Mouse (Mus musculus) gonadal fat pad, adult 2 months (tissue): Measurements from ENCODE around the gene Map4k5. TPM values are rescaled to one million over a fixed set of nuclear protein-coding genes. Genes with fewer than 3 reads are reported as not detected.

ENCODE experiments used
- DNase-seq: peaks from one replicate; pipeline ENCODE4 v3.0.0-alpha.2; 2012; ENCODE audit warnings: low read depth
- polyA plus RNA-seq: library from polyadenylated mRNA; depleted of rRNA; stranded (reverse); fragments of >200 nt; gene quantifications from 2 replicates; pipeline ENCODE4 v1.2.3, GENCODE M21; 2012; rRNA removed

Gene Map4k5
- 6.3 and 9.4 TPM in 2 replicates for polyA plus RNA-seq

DNA sequence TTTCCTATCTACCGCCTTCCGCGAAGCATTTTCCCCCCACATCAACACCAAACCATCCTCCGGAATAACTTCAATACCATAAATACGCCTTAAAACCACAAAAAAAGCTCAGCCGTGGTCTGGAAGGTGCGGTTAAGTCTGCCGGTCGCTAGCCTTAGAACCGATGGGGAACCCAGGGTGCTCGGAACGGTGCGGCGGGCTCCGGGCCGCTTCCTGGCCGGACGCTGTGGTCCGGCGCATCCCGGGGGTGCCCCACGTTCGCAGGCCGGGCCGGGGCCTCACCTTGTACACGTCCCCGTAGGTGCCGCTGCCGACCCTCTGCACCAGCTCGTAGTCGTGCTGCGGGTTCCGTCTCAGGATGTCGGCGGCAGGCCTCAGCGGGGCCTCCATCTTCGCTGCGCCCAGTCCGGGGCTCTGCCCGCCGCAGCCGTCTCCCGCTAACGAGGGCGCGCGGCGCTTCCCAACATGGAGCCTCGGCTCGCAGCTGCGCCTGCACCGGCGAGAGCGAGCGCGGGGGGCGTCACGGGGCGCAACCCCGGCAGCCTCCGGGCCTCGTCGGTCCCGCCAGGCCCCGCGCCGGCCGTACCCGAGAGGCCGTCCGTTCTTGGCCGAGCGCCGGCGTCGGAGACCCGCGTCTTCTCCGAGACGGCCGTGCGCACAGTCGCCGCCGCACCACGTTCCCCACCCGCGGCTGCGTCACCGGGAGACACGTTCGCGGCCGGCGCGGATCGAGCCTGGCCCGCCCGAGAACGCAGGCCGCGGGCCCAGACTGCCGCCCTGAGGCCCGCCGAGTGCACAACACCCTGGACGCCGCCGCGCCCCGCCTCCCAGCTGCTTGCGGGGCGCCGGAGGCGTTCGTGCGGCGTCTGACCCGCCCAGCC lies at the start of gene Map4k5, which contains the start of gene Atl1:
Gene Map4k5, minus strand, starts transcription at position 830 of the 881 bp plus-strand sequence.
Gene Atl1, plus strand, starts transcription at position 244 of the 881 bp plus-strand sequence.
- DNase-seq, result no peak

DNA sequence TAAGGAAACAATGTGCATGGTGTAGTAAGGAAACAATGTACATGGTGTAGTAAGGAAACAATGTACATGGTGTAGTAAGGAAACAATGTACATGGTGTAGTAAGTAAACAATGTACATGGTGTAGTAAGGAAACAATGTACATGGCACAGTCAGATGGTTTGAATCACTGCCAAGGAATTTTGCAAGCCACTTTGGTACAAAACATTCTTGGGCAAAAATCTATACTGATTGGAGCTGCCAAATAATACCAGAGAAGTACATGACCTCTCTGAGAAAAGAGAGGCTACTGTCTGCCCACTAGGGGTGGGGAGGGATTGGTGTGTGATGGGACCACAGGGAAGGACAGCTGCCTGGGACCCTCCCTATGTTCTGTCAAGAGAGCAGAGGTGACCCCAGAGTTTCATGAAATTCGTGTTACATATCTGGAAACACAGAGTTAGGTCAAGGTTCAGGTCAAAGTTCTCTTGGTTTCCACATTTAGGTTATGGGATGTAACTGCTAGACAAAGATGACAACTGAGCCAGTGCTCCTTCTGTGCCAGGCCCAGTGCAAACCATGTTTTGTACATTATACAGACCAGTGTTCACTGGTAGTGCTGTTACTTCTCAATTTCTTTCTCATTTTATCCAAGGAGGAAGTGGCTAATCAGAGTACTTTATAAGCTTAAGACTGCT lies 48.8 kb upstream of the Map4k5 start:
- no peak for DNase-seq

DNA sequence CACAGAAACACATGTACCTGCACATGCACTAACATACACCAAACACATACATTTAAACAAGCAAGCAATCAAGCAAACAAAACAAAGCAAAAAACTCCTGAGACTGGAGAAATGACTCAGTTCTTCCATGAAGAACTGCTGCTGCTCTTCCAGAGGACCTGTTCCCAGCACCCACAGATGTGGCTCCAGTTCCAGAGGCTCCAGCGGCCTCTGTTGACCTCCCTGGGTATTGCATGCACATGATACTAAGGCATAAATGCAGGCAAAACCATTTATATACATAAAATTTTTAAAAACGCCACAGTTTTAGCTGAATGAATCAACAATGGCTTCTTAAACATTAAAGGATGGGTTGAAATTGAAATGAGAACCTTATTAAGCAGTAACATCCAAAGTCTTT lies 46.3 kb upstream of the Map4k5 start:
- no peak for DNase-seq

DNA sequence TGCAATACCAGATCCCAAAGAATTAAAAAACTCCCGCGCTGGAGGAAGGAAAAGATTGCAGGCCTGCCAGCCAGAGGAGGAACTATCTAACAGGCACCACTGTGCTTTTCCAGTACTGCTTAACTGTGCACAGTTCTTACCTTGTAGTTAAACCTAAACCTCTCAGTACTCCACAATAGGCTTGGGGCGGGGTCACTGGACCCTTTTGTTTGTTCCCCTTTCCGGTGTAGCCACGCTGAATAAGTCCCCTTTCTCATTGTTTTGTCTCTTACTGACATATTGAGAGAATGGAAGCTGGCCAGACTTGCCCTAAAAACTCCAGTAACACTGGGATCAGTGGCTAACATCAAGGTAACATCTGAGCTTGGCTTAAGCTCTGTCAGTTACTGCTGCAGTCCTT lies 44.7 kb upstream of the Map4k5 start:
- no peak for DNase-seq

DNA sequence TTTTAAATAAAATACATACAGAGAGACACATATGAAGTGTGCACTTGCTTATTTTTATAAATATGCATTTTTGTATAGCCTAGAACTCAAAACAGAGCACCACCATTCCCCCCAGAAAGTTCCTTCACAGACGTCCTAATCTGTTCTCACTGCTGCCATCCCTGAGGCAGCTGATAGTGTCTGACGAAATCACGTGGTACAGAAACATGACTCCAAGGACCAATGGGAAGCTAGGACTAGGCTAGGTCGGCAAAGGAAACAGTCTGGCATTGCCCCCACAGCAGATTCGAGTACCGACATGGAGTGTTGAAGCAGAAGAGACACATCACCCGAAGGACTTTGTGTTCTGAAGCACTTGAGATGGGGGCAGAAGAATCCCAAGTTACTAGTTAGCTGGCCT lies 33.7 kb upstream of the Map4k5 start:
- DNase-seq, result no peak

DNA sequence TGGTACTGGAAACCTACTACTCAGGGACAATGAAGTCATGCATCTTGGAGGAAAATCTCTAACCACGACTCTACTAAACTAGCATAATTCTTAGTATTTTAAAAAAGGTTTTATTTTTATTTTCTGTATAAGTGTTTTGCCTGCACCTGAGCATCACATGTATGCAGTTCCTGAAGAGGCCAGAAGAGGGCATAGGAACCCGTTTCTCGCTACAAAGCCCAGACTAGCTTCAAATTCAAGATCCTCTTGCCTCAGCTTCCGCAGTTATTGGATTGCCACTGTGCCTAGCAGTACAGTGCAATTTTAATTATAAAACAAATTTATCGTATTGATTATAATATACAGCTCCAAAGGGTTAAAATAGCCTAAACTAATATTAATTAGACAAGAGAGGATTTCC lies 31.0 kb upstream of the Map4k5 start:
- no peak for DNase-seq

DNA sequence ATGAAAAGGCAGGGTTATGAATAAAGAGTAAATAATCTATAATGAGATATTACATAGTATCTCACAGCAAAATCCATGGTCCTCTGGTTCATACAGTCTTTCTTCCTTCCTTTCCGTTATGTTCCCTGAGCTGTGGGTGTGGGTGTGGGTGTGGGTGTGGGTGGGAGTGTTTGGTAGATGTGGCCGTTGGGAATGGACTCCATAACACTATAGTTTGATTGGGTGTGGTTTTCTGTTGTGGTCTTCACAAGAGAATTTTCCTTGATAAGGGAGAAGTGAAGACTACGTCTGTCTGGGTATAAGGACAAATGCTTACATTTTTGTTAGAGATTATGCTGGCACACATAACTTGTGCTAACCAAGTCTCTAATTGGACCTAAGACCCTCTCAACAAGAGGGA lies 30.6 kb upstream of the Map4k5 start:
- DNase-seq, result no peak

DNA sequence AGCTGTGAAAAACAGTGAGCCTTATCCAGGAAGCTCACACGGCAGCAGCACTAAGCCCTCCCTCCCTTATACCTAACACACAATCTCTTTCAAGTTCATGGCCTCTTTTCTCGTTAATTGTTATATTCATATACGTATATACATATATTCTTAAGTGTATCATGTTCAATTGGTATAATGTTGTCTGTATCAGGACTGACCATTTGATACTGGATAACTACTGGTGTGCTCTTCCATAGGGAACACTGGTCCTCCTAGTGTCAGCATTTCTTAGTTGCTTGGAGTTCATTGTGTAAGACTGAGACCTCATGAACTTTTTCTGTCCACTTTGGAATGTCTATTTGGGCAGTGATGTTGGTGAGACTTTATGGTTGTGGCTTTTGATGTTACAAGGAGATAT lies 30.1 kb upstream of the Map4k5 start:
- DNase-seq, result no peak

DNA sequence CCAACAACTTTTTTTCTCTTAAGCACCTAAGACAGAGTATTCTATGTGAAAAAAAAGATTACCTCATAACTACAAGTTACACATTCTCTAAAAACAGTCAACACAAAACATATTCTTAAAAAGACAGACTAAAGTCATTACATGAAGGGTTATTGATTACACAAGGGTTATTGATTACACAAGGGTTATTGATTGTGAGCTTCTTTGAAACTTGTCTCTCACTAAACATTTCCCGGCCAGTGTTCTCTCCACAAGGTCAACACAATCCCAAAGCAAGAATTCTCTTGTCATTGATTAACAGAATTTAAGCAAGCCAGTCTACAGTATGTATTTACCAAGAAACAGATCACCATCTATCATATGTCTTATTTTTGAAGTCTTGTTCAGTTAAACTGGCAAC lies 29.1 kb upstream of the Map4k5 start:
- no peak for DNase-seq

DNA sequence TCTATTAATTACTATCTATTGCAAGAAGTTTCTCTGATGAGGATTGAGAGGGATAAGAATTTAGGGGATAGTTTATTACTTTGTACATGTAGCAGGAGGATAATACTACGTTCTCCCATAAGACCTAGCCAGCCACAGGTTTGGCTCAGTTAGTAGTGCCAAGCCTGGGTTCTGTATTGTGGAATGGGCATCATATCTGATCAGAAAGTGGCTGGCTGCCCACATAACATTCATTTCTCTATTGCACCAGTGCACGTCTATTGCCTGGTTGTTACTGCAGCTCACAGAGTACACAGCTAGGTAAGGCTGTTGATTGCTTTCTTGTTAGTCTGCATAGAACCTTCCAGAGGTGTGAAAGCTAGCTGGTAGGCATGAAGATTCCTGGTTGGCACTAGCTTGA lies 24.9 kb upstream of the Map4k5 start:
- DNase-seq, result no peak

DNA sequence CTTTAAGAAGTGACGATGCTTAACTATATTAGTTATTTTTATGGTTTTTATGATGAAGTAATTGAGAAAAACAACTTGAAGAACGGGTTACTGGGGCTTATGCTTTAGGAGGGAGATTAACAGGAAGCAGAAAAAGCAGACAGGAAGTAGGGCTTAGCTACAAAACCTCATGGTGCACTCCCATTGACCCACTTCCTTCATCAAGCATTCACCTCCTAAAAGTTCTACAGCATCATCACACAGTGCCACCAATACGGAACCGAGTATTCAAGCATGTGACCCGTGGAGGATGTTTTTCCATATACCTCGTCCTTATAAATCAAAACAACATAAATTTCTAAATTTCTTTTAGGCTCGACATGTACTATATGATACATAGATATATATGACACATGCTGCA lies 19.7 kb upstream of the Map4k5 start:
- DNase-seq, result no peak

DNA sequence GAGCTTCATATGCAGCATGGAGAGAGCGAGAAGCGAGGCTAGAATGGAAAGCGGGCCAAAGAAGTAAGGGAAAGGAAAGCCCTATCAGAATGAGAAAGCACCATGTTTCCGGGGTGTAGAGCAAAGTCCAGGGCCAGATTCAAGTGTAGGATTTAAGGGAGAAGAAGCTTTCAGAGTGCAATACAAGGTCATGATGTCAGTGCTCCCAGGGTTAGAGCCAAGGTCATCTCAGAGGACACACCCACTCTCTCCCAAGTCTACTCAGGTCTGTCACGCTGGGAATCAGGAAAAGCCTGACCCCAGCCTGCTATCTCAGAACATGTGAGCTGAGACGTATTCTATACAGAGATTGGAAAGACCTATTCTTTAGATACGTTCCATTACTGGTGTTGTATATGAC lies 18.9 kb upstream of the Map4k5 start:
- no peak for DNase-seq

DNA sequence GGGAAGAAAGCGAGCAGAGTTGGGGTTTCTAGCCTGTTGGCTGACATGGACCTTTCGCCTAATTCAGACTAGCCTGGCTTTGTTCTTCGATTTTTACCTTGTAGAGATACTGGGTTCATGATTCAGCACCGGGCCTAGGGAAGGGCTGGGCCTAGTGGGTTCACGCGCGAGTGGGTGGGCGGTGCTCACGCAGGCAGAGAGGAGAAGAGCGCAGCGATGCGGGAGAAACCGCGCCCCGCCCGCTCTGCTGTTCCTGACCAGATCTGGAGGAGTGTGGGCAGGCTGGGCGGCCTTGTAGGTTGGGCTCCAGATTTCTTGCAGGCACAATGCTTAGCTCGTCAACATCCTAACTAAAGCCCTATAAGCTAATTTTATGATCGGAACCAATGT lies 15.5 kb upstream of the Map4k5 start:
- DNase-seq, result no peak

DNA sequence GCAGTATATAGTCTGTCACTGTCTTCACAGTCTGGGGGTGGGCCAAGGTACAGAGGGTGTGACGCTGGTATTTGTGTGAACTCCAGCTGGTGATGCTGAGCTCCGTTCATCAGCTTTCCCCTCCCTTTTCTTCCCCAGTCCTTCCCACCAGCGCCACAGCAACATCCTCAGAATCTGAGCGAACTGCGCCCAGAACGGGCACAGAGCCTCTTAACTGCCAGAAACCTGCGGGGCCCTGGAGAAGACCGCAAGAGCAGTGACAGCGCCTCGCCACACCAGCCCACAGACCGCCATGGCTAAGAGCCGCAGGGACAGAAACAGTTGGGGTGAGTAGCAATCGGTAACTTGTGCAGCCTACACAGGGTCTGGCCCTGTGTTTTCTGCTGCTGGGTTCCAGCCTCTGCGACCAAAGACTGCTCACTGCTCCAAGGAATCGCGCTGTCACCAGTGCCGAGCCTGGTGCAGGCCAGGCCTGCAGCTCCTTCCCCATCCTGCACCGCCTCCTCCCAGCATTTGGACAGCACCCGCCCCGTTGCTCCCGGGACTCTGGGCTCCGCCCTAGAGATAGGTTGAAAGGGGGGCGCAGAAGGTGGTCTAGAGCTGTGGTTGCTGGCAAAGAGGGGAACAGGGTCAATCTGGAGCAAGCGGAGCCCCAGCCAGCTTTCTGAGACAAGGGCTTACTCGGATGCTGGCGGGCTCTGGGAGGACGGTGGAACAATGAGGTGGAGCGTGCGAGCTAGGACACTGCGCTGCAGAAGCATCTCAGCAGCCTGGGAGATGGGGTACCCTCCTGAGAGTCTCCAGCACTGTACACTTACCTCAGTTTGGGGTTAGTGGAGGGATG lies 14.9 kb upstream of the Map4k5 start:
- no peak for DNase-seq

DNA sequence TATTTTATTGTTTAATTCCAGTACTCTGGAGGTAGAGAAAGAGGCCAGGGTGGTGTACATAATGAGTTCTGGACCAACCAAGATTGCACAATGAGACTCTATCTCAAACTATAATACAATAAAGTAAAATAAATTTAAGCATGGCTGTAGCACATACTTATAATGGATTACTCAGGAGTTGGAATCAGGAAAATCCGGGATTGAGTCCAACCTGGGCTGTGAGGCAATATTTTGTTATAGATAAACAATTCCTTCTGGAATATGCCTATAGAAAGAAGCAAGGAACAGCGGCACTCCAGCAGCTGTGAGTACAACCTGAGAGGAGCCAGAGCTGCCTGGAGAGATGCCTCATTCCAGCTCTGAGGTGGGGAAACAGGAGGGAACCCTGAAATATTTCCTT lies 12.0 kb upstream of the Map4k5 start:
- no peak for DNase-seq

DNA sequence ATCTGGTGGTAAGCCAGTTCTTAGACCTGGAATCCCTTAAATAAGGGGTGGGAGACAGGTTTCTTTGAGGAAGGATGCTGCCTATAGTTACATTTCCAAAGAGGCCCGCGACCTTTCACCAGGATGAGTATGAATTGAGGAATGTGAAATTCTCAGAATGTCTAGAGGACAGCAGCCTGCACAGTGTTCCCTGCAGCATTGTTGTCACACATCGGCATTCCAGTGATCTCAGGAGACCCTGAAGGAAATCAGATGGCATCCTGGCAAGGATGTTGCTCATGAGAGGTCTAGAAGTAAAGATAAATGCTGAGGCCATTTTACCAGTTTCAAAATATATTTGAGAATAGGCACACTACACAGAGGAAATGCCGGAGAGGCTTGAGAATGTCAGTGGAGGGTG lies 5.1 kb upstream of the Map4k5 start:
- DNase-seq, result no peak

DNA sequence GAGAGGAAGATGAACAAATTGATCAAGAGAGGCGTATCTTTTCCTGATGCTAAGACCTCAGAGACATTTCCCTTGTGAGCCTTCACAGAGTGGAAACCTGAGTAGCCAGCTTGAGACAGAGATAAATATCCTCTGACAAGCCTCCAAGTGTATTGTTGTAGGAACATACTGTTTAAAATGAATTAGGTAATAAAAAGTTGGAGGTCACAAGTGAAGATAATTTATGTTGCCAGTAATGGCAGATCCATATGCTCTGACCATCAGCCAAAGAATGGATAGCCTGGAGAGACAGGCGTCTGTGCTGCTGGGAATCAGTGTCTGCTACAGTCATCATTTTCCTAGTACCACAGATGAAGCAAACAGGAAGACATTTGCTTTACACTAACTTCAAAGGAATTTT lies 2.0 kb upstream of the Map4k5 start:
- no peak for DNase-seq

DNA sequence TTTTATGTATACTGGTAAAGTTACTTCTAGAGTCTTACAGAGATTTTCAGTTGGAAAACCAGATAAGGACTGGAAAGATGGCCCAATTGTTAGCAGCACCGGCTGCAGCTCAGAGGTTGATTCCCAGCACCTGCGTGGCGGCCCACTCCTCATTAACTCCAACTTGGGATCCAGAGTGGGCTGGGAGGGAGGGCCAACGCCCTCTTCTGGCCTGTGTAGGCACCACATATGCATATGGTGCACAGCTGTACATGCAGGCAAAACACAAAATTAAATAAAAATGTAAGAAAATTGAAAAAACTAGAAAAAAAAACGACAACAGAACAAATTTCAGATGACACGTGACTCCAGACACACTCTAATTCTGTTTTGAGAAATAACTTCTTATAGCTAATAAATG lies 927 bp upstream of the Map4k5 start:
- DNase-seq, result no peak

DNA sequence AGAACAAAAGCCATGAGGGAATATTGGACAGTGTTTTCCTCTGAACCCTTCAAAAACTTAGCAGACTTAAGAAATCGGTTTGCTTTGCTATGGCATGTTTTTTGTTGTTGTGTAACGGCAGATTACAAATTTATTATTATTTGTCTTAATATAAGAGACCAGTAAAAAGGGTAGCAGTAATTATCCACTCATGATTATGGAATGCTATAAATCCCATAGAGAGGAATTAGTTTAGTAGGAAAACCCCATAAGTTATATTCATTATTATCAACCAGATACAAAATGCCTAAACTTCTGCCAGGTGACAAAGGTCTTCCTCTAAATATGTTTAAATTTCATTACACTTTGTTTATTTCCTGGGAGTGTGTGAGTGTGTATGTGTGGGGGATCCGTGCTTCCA lies 1.3 kb downstream of the Map4k5 start:
- no peak for DNase-seq

DNA sequence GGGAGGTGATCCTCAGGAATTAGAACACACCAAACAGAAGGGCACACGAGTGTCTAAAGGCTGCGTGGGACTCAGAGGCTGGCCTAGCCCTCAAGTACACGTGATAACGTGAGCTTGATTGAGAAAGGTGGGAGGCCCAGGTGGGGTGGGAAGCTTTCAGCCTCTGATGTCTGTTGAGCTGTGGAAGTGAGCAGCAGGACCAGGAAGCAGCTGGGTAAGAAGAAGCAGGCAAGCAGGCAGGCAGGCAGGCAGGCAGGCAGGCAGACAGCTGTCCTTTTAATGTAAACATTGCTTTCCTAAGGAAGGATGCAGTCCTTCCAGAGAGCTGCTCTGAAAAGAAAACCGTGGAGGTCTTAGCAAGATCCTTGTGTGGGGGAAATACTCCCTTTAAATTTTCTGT lies 2.5 kb downstream of the Map4k5 start:
- no peak for DNase-seq

DNA sequence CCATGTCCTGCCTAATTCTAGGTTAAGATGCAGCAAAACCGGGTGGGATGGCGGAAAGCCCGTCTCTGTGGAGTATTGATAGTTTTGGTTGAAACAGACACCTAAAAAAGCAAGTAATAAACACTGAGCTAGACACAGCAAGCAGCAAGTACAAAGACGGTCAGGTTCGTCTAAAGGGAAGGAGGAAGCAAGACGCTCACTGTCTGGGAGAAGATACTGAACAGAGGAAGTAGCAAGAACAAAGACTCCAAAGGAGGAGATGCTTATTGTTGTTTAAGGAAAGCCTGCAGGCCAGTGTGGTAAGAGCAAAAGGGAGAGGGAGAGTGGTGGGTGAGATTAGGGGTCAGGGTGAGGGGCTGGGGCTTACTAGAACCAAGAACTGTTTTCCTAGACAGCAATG lies 2.9 kb downstream of the Map4k5 start:
- DNase-seq, result no peak

DNA sequence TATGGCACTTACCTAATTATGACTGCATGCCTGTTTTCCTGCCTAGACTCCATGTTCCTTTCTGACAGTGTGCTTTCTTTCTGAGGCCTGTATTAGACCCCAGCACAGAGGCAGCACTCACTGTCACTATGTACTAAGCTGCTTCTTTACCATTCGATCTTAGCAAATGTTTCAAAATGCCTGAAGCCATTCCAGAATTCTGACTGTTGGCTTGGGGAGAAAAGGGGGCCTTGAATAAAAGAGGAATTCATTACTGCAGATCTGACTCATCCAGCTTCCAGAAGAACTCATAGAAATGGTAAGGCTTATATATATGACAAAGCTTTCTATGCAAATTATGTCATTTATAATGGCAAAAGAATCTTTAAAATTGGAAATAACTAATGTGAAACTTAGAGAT lies 4.7 kb downstream of the Map4k5 start:
- no peak for DNase-seq
